Mouse (Mus musculus): ENCODE results near the gene Chac1. TPM values are rescaled to one million over a fixed set of nuclear protein-coding genes. Genes with fewer than 3 reads are reported as not detected.

The Chac1 gene
- polyA plus RNA-seq (2012; rRNA removed): 1.4 and 1.5 TPM in 2 replicates

- peak; percentile 74 for DNase-seq (ENCODE audit: low spot score)
Measured at GRCm38 (mm10) chr2:119350555-119351486, at the start of gene Chac1. Gene Chac1, plus strand, starts transcription at chr2:119351229.

GRCm38 (mm10) chr2:119302876-119303275, 48.2 kb upstream of the Chac1 start:
- DNase-seq (ENCODE audit: low spot score): no peak

- DNase-seq (ENCODE audit: low spot score): no peak
Measured at GRCm38 (mm10) chr2:119304391-119304790, 46.6 kb upstream of the Chac1 start.

DNA sequence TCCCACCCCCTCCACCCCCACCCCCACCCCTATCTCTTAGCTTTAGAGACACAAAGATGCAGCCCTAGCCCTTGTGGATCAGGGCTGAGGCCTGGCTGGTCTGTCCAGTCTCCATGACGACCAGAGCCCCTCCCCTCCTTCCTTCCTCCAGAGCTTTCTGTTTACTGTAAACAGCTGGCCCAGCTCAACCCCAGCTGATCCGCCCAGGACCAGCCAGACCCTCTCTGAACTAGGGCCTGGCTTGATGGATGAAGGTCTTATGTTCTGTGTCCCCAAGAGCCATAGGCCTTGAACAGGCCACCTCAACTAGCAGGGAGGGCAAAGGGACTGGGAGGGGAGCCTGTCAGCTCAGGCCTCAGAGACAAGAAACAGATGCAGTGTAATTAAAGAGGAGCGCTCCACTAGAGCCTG, 46.2 kb upstream of the Chac1 start:
- no peak for DNase-seq (ENCODE audit: low spot score)

- no peak for DNase-seq (ENCODE audit: low spot score)
Measured at GRCm38 (mm10) chr2:119311544-119311943, 39.5 kb upstream of the Chac1 start.

DNA sequence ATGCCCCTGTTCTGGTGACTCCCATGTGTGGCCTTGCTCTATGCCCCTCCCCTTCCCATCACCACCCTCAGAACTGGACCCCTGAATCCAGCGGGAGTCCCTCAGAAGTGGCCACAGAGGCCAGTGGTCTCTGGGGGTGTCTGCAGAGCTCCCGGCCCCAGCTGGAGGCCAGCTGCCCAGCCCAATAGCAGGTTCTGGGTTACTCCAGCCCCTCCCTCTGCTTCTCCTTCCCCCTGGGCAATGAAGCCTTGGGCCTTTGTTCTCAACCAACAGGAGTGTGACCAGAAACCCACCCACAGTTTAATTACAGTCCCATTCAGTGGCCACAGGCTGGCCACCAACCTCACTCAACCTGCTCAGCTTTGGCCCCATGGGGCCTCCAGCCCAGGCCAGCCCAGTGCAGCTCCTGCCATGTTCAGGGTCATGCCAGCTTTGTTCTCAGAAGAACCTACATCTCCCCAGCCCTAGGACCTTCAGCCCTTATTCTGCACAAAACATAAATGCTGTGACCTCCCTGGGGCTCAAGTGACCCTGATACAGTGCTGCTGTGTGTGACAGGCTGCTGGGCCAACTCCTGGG, 38.6 kb upstream of the Chac1 start:
- DNase-seq (ENCODE audit: low spot score): no peak

DNA sequence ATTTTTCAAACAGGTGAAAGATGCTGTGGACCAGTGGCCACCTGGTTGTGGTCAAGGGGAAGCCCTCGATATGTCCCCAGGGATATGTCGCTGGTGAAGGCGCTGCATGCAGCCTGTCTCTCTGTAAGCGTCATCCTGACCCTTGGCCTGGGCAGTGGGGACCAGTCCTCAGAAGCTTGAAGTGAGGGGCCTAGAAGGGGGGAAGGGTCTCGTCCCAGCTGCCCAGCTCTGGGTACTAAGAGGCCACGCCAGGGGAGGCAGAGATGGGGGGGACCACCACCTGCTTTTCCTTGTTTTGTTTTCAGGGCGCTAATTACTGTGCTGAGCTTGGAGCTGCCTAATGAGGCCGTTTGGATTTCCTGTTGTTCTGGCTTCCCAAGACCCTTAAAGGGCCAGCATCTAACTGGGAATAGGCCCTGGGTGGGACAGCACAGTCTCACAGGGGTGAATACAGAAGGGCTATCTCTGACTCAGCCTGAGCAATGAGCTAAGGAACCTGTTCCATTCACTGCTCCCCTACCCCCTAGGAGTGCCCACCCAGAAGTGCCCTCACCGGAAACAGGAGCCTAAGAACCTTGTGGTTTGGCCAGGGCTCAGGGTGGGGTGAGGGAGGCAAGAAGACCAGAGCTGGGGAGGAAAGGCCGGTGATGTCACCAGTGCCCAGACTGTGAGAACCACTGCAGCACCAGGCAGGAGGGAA, 37.1 kb upstream of the Chac1 start:
- DNase-seq (ENCODE audit: low spot score): no peak

- no peak for DNase-seq (ENCODE audit: low spot score)
Measured at GRCm38 (mm10) chr2:119314742-119315310, 36.2 kb upstream of the Chac1 start.

- no peak for DNase-seq (ENCODE audit: low spot score)
Measured at GRCm38 (mm10) chr2:119318043-119318710, 32.9 kb upstream of the Chac1 start.

DNA sequence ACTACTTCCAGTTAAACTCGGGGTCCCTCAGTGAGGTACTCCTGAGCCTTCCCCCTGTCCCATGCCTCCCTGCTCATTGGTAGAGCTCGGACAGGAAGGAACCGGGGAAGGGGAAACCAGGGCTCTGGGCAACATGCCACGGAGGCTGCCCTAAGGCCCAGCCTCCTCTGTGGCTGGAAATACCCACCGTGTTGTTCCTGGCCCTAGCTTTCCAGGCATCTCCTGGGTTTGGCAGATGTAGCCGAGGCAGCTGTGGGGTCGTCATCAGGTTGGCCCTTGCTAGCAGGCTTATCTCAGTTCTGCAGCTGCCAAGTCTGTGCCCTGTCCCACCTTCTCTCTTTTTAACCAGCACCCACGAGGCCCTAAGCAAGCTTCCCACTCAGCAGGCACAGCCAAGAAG, 30.5 kb upstream of the Chac1 start:
- no peak for DNase-seq (ENCODE audit: low spot score)

GRCm38 (mm10) chr2:119321771-119322586, 29.1 kb upstream of the Chac1 start:
- no peak for DNase-seq (ENCODE audit: low spot score)

- DNase-seq (ENCODE audit: low spot score): no peak
Measured at GRCm38 (mm10) chr2:119322587-119323300, 28.3 kb upstream of the Chac1 start.

DNA sequence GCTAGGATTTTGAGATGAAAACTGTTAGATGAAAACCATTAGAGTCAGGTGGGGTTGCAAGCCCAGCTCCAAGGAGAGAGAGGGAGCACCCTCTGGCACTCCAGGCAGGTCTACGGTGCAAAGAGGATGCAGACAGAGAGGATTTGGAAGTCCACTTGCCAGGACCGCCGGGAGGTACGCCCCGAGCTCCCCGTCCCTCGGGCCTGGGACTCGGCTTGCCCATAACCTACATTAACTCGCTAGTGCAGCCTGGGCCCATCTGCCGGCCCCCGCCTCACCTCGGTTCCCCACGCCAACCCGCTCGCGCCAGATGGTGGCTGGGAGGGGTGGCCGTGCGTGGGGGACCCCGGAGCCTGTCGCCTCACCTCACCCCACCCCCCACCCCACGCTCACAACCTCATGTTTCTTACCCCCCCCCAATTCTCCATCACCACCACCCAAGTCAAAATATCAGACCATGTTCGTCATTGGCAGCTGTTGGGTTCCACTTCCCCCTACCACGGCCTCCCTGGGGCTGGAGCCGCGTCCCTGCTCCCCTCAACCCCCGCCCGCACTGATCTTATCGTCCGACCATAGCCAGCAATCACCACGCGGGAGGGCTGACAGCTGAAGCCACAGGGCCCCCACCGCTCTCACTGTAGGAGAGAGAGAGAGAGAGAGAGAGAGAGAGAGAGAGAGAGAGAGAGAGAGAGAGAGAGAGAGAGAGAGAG, 27.0 kb upstream of the Chac1 start:
- DNase-seq (ENCODE audit: low spot score): no peak

GRCm38 (mm10) chr2:119324576-119325318, 26.3 kb upstream of the Chac1 start:
- DNase-seq (ENCODE audit: low spot score): no peak

GRCm38 (mm10) chr2:119325568-119326143, 25.4 kb upstream of the Chac1 start, which contains the start of gene Dll4:
Gene Dll4, plus strand, starts transcription at chr2:119325784.
- no peak for DNase-seq (ENCODE audit: low spot score)

DNA sequence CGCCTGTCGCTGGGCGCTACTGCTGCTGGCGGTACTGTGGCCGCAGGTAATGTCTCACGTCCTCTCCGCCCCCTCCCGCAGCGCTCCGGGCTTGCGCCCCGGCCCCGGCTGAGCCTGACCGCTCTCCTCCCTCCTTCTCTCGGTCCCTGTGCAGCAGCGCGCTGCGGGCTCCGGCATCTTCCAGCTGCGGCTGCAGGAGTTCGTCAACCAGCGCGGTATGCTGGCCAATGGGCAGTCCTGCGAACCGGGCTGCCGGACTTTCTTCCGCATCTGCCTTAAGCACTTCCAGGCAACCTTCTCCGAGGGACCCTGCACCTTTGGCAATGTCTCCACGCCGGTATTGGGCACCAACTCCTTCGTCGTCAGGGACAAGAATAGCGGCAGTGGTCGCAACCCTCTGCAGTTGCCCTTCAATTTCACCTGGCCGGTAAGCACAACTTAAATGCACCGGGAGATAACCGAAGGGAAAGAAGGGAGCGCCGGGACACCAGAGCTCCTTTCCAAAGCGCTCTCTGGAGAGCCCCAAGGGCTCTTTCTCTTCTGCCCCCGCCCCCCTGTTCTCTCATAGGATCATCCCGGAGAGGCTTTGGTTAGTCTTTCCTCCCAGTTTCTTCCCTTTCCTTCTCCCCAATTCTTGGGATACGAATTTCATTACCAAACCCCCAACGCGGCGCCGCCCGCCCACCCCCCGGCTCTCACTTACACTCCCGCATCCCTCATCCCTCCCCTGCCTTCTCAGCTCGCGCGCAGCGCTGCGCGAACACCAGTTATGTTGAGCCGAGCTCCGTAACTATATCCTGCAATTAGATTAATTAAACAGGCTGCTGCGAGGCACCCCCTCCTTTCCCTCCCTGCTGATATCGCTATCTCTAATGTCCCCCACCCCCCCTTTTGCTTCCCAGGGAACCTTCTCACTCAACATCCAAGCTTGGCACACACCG, 24.6 kb upstream of the Chac1 start:
- DNase-seq (ENCODE audit: low spot score): no peak

DNA sequence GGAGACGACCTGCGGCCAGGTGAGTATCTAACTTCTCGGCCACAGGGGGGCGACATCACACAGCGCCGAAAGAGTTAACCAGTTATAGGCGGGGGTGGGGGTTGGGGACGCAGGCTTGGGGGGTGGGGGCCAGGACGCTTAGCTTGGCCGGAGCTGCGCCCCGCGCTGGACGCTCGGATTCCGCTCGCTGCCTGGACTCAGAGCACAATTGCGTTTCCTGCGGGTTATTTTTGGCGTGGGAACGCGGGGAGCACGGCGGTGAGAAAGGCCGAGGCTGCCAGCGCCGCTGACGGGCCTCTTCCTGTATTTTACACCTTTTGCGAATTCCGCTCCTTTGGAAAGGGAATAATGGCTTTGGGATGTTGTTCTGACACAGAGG, 23.9 kb upstream of the Chac1 start:
- DNase-seq (ENCODE audit: low spot score): no peak

Measured in urinary bladder, adult 2 months (tissue).